Mouse (Mus musculus) hindlimb bud, embryonic 11.5 days (tissue): ENCODE measurements around the gene Ppm1l.
A peak's percentile ranks its signal among the peaks of the same experiment; 100 is the strongest.

Experiments
- DNase-seq: peaks from one replicate; pipeline ENCODE4 v3.0.0-alpha.2; 2012; ENCODE audit warnings: low read depth, low spot score; ENCODE audit errors: extremely low spot score

Ppm1l gene

GRCm38 (mm10) chr3:69433580-69433979 lies 116.9 kb downstream of the Ppm1l start:
- DNase-seq: no peak

GRCm38 (mm10) chr3:69438773-69439514 lies 122.3 kb downstream of the Ppm1l start:
- no peak for DNase-seq

DNA sequence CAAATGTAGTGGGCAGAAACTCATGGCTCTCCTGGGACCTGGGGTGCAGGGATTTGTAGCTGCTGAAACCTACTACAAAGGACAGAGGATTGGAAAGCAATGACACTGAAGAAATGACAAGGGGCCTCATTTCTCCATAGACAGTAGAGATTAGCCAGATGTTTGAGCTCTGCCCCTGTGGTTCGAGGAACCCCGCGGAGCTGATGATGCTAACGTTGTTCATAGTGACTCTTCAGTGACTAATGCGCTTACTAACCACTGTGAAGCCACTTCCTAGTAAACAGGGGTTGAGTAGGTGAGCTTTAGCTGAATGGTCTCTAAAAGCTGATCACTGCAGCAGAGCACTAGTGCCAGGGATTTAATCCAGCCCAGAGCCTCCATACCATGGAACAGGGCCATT lies 124.1 kb downstream of the Ppm1l start:
- no peak for DNase-seq

GRCm38 (mm10) chr3:69446989-69447388 lies 130.3 kb downstream of the Ppm1l start:
- DNase-seq: no peak

- DNase-seq: no peak
Measured at GRCm38 (mm10) chr3:69449041-69449440, 132.4 kb downstream of the Ppm1l start.

DNA sequence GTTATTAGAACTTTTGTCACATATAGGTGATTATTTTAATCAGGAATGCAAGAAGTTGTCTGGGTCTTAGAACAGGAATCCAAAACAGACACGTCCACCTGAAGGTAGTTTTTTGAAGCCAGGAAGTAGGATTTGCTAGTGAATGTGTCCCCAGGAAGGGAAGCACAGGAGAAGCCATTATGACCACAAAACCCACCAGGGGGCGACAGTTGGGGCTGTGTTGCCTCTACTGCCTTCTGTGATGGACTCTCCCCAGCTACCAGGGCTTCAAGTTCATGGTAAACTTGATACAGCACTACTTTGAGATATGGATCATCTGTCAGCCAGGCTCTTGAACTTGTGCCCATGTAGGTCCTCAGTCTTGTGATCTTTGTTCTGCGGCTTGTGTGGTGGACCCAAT lies 137.7 kb downstream of the Ppm1l start:
- no peak for DNase-seq

DNA sequence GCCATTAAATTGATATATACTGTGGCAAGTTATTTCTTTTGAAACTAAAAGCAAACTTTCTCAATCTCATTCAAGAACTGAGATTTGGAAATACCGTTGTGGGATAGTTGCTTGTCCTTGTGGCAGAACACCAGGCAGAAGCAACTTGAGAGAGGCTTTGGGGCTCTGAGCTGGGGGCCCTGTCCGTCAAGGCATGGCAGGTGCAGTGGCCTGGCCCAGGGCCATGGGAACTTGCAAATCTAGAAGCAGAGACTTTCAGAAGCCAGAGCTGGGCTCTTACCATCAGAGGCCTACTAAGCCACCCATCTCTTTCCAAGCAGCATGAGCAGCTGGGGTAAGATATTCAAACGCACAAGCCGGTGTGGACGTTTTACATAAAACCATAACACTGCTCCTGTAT lies 139.4 kb downstream of the Ppm1l start:
- no peak for DNase-seq

DNA sequence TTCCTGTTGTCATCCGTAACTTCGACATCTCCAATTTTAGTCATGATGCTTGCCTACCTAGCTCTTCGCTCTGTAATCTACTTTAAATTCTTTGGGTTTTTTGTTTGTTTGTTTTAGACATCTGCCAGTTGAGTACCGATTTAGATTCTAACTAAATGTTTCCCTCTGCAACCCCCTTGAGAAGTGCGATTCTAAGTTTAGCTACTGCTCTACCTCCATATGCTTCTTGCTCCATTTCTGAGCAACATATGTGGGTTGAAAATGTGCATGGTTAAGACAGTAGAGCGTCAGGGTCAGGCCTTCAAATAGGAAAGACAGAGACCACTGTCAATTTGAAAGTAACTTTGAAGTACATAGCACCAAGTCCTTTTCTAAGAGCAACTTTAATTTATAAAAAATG lies 142.1 kb downstream of the Ppm1l start:
- no peak for DNase-seq

- DNase-seq: no peak
Measured at GRCm38 (mm10) chr3:69461956-69462355, 145.3 kb downstream of the Ppm1l start.

- no peak for DNase-seq
Measured at GRCm38 (mm10) chr3:69465751-69466150, 149.1 kb downstream of the Ppm1l start.

DNA sequence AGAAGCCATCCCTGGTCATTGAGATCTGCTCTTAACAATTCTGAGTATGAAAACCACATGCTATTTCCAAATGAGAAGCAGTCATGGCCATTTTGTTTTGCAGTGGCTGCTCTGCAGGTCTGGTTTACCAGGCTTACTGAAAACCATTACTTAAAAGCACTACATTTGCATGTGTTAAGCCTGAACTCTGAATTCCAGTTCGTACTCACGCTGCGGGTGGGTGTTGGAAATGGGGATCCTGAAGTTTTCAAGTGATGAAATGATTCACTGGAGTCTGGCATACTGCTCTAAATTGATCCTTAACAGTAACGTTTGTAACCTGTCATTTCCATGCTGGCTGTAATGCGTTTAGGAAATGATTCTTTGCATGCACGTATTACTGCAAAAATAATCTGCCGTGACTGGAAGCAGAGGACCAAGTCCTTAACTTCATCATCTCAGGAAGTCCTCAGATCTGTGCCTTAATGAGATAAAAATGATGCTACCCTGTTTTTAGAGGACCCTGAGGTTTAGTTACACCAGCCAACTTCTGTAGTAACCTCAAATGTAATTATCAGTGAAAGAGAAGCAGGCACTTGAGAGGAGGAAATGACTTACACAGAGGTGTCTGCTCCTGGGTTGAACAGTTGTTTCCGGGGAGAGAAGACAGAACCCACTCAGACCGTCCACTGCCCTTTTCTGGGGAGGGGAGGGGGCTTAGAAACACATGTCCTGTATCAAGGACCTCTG lies 151.8 kb downstream of the Ppm1l start:
- DNase-seq: no peak

GRCm38 (mm10) chr3:69469463-69470141 lies 152.9 kb downstream of the Ppm1l start:
- no peak for DNase-seq

GRCm38 (mm10) chr3:69470142-69470796 lies 153.6 kb downstream of the Ppm1l start:
- DNase-seq: no peak

- DNase-seq: no peak
Measured at GRCm38 (mm10) chr3:69475850-69476450, 159.3 kb downstream of the Ppm1l start.

DNA sequence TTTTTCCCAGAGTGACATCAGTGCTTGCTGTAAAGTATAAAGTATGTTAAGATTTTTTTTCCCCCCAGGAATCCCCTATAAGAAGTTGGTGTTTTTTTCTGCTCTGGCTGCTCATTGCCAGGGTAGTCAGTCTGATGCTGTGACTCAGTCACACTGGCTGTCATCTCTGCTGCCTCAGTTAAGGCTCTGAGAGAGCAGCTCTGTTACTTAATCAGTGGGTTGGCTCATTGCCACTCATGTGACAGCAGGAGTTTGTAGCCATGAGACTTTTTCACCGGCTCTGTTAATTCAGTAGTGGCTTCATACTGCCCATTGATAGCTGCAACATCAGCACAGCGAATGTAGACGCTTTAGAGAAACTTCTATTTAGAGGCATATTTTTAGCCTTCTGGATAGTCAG lies 163.3 kb downstream of the Ppm1l start:
- DNase-seq: no peak

DNA sequence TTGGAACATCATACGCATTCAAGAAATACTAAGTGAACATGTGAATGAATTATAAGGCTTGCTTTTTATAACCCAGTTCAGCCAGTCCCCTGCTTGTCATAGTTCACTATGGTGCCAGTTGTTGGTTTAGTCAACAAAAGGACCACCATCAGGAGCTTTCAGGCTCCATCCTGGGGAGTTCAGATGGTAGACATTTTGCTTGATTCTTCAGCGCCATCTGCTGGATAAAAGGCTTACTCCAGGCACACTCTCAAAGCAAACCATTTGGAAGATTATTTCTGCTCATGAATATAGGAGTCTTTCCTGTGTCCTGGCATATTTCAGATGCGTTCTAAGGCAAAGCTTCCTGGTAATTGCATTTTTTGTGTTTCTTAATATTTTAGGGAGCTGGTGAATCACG lies 165.2 kb downstream of the Ppm1l start:
- DNase-seq: peak; percentile 72

DNA sequence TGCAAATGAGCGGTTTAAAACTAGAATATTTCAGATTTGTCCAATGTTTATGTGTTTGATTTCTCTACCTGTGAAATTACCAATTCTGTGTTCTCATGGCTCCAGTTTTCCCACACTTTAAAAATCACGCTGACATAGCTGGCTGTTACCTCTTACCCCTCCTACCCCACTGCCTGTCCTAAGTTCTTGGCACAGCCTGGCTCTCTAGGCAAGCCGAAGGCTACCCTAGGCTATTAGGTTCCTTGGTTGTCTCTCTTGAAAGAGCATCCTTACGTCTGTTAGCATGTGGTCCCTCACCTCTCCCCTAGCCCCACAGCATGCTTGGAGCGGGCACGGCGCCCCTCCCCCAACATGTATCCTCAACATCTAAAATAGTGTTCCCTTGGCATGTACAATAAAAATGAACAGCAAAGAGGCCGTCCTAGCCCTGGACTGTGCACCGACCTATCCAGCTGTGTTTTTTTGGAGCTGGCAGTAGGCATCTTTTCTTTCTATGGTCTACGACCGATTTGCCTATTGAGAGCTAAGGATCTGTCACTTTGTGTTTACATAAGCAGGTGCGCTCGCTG lies 167.4 kb downstream of the Ppm1l start:
- no peak for DNase-seq

DNA sequence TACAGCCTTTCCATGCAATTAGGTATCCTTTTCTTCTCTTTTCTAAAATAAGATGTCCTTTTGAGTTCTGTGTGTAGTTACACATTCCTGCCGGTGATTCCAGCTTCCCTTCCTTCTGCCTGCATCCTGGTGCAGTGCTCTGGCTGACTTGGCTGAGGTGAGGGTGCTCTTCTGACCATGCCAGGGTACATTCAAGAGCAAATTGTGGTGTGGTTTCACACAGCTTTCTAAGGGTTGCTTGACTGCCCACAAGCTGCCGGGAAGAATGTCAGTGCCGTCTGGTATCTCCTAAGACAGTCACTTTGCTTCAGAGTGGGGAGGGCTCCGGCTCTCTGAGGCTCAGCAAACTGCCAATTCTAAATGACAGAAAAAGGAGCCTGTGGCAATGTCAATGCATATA lies 167.9 kb downstream of the Ppm1l start:
- no peak for DNase-seq

DNA sequence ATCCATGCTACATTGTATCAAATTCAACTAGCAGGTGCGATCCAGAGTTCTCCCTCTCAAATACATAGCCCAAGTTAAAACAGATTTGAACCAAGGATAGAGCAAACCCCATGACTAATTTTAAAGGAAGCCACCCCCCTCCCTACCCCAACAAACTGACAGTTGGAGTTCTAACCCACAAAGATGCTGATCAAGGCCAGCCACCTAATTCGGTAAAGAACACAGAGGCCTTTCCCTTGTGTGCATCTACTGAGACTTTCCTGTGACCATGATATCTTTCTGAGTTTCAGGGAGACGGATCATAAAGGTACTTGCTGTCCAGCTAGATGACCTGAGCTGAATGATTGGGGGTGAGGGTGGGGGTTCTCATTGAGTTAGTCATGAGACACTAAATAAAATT lies 168.7 kb downstream of the Ppm1l start:
- no peak for DNase-seq

- DNase-seq: no peak
Measured at GRCm38 (mm10) chr3:69485756-69486155, 169.1 kb downstream of the Ppm1l start.

GRCm38 (mm10) chr3:69487471-69487870 lies 170.8 kb downstream of the Ppm1l start:
- DNase-seq: no peak
